Mouse (Mus musculus) CH12.LX (cell line): ENCODE data around the gene Tmco4. TPM values are rescaled to one million over a fixed set of nuclear protein-coding genes. Genes with fewer than 3 reads are reported as not detected.

ENCODE experiments used
- DNase-seq: peaks from one replicate; pipeline ENCODE4 v3.0.0-alpha.2; 2013; ENCODE audit errors: extremely low read depth
- H3K27ac ChIP-seq: 2 replicates; pipeline ENCODE4 v1.5.1; 2012; ENCODE audit warnings: low read depth, mild to moderate bottlenecking, control low read depth, moderate library complexity; ENCODE audit not compliant: insufficient read depth
- H3K27me3 ChIP-seq: replicated peaks from 2 replicates; pipeline ENCODE3; 2012; ENCODE audit warnings: inconsistent platforms
- H3K36me3 ChIP-seq, 2 experiments: replicated peaks in 1 of 2; 2 replicates each; pipeline versions ENCODE3 to v1.6.1; 2012; ENCODE audit warnings: inconsistent platforms in 1 of 2, low read length in 1 of 2, mild to moderate bottlenecking in 1 of 2, mixed read lengths in 1 of 2, moderate library complexity in 1 of 2; ENCODE audit not compliant: control insufficient read depth in 1 of 2, insufficient read depth in 1 of 2
- H3K4me1 ChIP-seq, 2 experiments: 2 replicates each; pipeline ENCODE4 v1.6.1; 2012; ENCODE audit warnings: inconsistent platforms in 1 of 2, moderate library complexity in 1 of 2; ENCODE audit not compliant: insufficient read depth in 2 of 2, control insufficient read depth in 1 of 2
- H3K4me2 ChIP-seq: 2 replicates; pipeline ENCODE4 v1.6.1; 2012; ENCODE audit warnings: low read depth, mild to moderate bottlenecking, control low read depth; ENCODE audit not compliant: poor library complexity, insufficient read depth, severe bottlenecking
- H3K4me3 ChIP-seq, 3 experiments: fragments of 150-350 bp in 1 of 3; sonication (generic) in 1 of 3; replicated peaks in 1 of 3; 2 replicates each; pipeline versions ENCODE3 to v1.5.1; 2011 to 2012; ENCODE audit warnings: low read depth in 2 of 3, low read length in 2 of 3, mild to moderate bottlenecking in 2 of 3, moderate library complexity in 2 of 3, control low read depth in 1 of 3, improper control_type of control experiment in 1 of 3, inconsistent platforms in 1 of 3, mixed read lengths in 1 of 3; ENCODE audit not compliant: poor library complexity in 1 of 3
- H3K79me2 ChIP-seq: replicated peaks from 2 replicates; pipeline ENCODE4 v1.6.1; 2012; ENCODE audit warnings: mild to moderate bottlenecking, moderate library complexity; ENCODE audit not compliant: control insufficient read depth, poor library complexity, insufficient read depth, severe bottlenecking; ENCODE audit errors: extremely low read depth
- H3K9ac ChIP-seq: 2 replicates; pipeline ENCODE4 v1.6.1; 2012; ENCODE audit warnings: low read depth, mild to moderate bottlenecking, control low read depth, moderate library complexity; ENCODE audit not compliant: insufficient read depth
- H3K9me3 ChIP-seq: replicated peaks from 2 replicates; pipeline ENCODE3; 2012; ENCODE audit warnings: low read length, inconsistent platforms, mixed read lengths
- CTCF ChIP-seq, 2 experiments: IDR thresholded peaks in 1 of 2; conservative IDR thresholded peaks in 1 of 2; 2 replicates each; pipeline ENCODE4 v1.5.1; 2011 to 2012; ENCODE audit warnings: low read depth in 2 of 2, low read length in 2 of 2, improper control_type of control experiment in 1 of 2, inconsistent platforms in 1 of 2, mild to moderate bottlenecking in 1 of 2, moderate library complexity in 1 of 2
- EP300 ChIP-seq: IDR thresholded peaks from 2 replicates; pipeline ENCODE4 v1.6.1; 2011; ENCODE audit warnings: low read length, improper control_type of control experiment
- ETS1 ChIP-seq: conservative IDR thresholded peaks from 2 replicates; pipeline ENCODE4 v1.6.1; 2012; ENCODE audit warnings: low read depth, mild to moderate bottlenecking, inconsistent platforms, low read length, improper control_type of control experiment, moderate library complexity
- HCFC1 ChIP-seq: IDR thresholded peaks from 2 replicates; pipeline ENCODE4 v1.6.1; 2012; ENCODE audit warnings: low read depth, mild to moderate bottlenecking, inconsistent platforms, low read length, improper control_type of control experiment
- IRF4 ChIP-seq: IDR thresholded peaks from 2 replicates; pipeline ENCODE4 v1.6.1; 2014; ENCODE audit warnings: low read depth, mild to moderate bottlenecking, inconsistent platforms, low read length, improper control_type of control experiment
- JUN ChIP-seq: IDR thresholded peaks from 2 replicates; pipeline ENCODE4 v1.6.1; 2011; ENCODE audit warnings: low read depth, mild to moderate bottlenecking, low read length, improper control_type of control experiment, moderate library complexity; ENCODE audit not compliant: insufficient read depth
- JUND ChIP-seq: conservative IDR thresholded peaks from 2 replicates; pipeline ENCODE4 v1.6.1; 2011; ENCODE audit warnings: low read depth, low read length, improper control_type of control experiment
- KAT2A ChIP-seq: IDR thresholded peaks from 2 replicates; pipeline ENCODE4 v1.6.1; 2012; ENCODE audit warnings: low read length, improper control_type of control experiment, inconsistent platforms; ENCODE audit not compliant: insufficient replicate concordance
- MAZ ChIP-seq: IDR thresholded peaks from 2 replicates; pipeline ENCODE4 v1.6.1; 2012; ENCODE audit warnings: low read depth, mild to moderate bottlenecking, inconsistent platforms, low read length, improper control_type of control experiment, moderate library complexity
- MEF2A ChIP-seq: IDR thresholded peaks from 2 replicates; pipeline ENCODE4 v1.6.1; 2014; ENCODE audit warnings: low read depth, mild to moderate bottlenecking, inconsistent platforms, low read length, improper control_type of control experiment, borderline replicate concordance
- NELFE ChIP-seq: IDR thresholded peaks from 2 replicates; pipeline ENCODE4 v1.6.1; 2011; ENCODE audit warnings: low read depth, low read length, improper control_type of control experiment
- PAX5 ChIP-seq: IDR thresholded peaks from 2 replicates; pipeline ENCODE4 v1.6.1; 2012; ENCODE audit warnings: low read length, inconsistent platforms, mixed read lengths
- POLR2A ChIP-seq: IDR thresholded peaks from 2 replicates; pipeline ENCODE4 v1.6.1; 2011; ENCODE audit warnings: low read depth, mild to moderate bottlenecking, improper control_type of control experiment, low read length
- POLR2AphosphoS2 ChIP-seq: IDR thresholded peaks from 2 replicates; pipeline ENCODE4 v1.6.1; 2011; ENCODE audit warnings: low read depth, low read length, improper control_type of control experiment
- RCOR1 ChIP-seq: conservative IDR thresholded peaks from 2 replicates; pipeline ENCODE4 v1.6.1; 2012; ENCODE audit warnings: low read depth, mild to moderate bottlenecking, inconsistent platforms, low read length, improper control_type of control experiment
- SIN3A ChIP-seq: IDR thresholded peaks from 2 replicates; pipeline ENCODE4 v1.6.1; 2012; ENCODE audit warnings: low read length, improper control_type of control experiment, inconsistent platforms
- SMC3 ChIP-seq: IDR thresholded peaks from 2 replicates; pipeline ENCODE4 v1.6.1; 2011; ENCODE audit warnings: low read depth, low read length, improper control_type of control experiment
- TBP ChIP-seq: conservative IDR thresholded peaks from 2 replicates; pipeline ENCODE4 v1.6.1; 2011; ENCODE audit warnings: low read depth, low read length, improper control_type of control experiment
- TCF12 ChIP-seq: IDR thresholded peaks from 2 replicates; pipeline ENCODE4 v1.6.1; 2014; ENCODE audit warnings: low read depth, mild to moderate bottlenecking, inconsistent platforms, low read length, improper control_type of control experiment
- UBTF ChIP-seq: IDR thresholded peaks from 2 replicates; pipeline ENCODE4 v1.6.1; 2012; ENCODE audit warnings: low read depth, mild to moderate bottlenecking, inconsistent platforms, low read length, improper control_type of control experiment, moderate library complexity
- USF2 ChIP-seq: conservative IDR thresholded peaks from 2 replicates; pipeline ENCODE4 v1.6.1; 2011; ENCODE audit warnings: low read depth, low read length, improper control_type of control experiment
- ZKSCAN1 ChIP-seq: IDR thresholded peaks from 2 replicates; pipeline ENCODE4 v1.6.1; 2012; ENCODE audit warnings: low read depth, inconsistent platforms, low read length, improper control_type of control experiment, borderline replicate concordance
- ZMIZ1 ChIP-seq: IDR thresholded peaks from 2 replicates; pipeline ENCODE4 v1.6.1; 2012; ENCODE audit warnings: low read depth, mild to moderate bottlenecking, inconsistent platforms, low read length, improper control_type of control experiment
- dilution Hi-C: fragments of 300-500 bp; cut with MboI; formaldehyde crosslinking; loops from 2 replicates; pipeline ENCODE4 v1.14.3; 2020; ENCODE audit warnings: low sequenced_read_pairs; ENCODE audit not compliant: extremely low pct_unique_long_range_greater_than_20kb, extremely low pct_ligation_motif_present
- in situ Hi-C: fragments of 300-500 bp; cut with MboI; formaldehyde crosslinking; loops from 3 replicates; pipeline ENCODE4 v1.14.3; 2019; ENCODE audit warnings: low sequenced_read_pairs, low pct_ligation_motif_present, low pct_unique_long_range_greater_than_20kb, mixed read lengths
- polyA plus RNA-seq: library from polyadenylated mRNA; unstranded; fragments of >175 nt; gene quantifications from 2 replicates; pipeline ENCODE4 v1.2.1, GENCODE M21; 2012; ENCODE audit warnings: low read depth; ENCODE audit not compliant: insufficient read length
- total RNA-seq, 2 experiments: library from RNA; depleted of rRNA; stranded (reverse); fragments of 300-350 nt in 1 of 2; fragments of >200 nt in 1 of 2; gene quantifications; 2 replicates each; pipeline ENCODE4 v1.2.3; 2012 to 2014

The Tmco4 gene
- total and polyA plus RNA-seq, 3 experiments: 20.3 to 22.2 (median 21.7) TPM

GRCm38 (mm10) chr4:138969736-138970135, 3.0 kb upstream of the Tmco4 start:
- Histone ChIP-seq H3K36me3 (no peaks in the 10 kb centered on the region), H3K27ac (no peak overlapping the region), H3K9ac (no peak overlapping the region), H3K4me2 (no peak overlapping the region), H3K27me3 (peaks cover 3% of the 10 kb centered on the region), H3K4me1 (peaks cover 8 to 19% of the 10 kb centered on the region in 2 experiments), H3K79me2 (no peaks in the 10 kb centered on the region), H3K9me3 (no peaks in the 10 kb centered on the region), H3K4me3 (no peak overlapping the region)
- in situ Hi-C loops (loop anchor here (5.0 kb wide), 2 partner anchors 32 to 108 kb away; partner anchors contain the start of gene Htr6), dilution Hi-C loops (no loop called here)
- no peak for DNase-seq
- TF ChIP-seq EP300 (no peak), NELFE (no peak), SIN3A (no peak), TBP (no peak), UBTF (no peak), MEF2A (no peak), TCF12 (no peak), IRF4 (no peak), PAX5 (no peak), SMC3 (no peak), POLR2A (no peak), JUND (no peak), RCOR1 (no peak), MAZ (no peak), JUN (no peak), KAT2A (no peak), HCFC1 (no peak), ETS1 (no peak)

GRCm38 (mm10) chr4:138971371-138971770, 1.3 kb upstream of the Tmco4 start:
- Histone ChIP-seq H3K4me2 (no peak overlapping the region), H3K4me3 (no peak overlapping the region), H3K27ac (no peak overlapping the region), H3K79me2 (no peaks in the 10 kb centered on the region), H3K4me1 (peaks cover 4 to 21% of the 10 kb centered on the region in 2 experiments), H3K9me3 (no peaks in the 10 kb centered on the region), H3K9ac (no peak overlapping the region), H3K36me3 (peaks cover 0 to 9% of the 10 kb centered on the region in 2 experiments), H3K27me3 (peaks cover 1% of the 10 kb centered on the region)
- dilution Hi-C loops (no loop called here), in situ Hi-C loops (loop anchor here (5.0 kb wide), 2 partner anchors 34 to 106 kb away; partner anchors contain the start of gene Htr6)
- TF ChIP-seq CTCF (conservative IDR thresholded peaks at IDR 0.05 in 1 of 2, IDR thresholded peaks at IDR 0.05 in 1 of 2; ENCODE audit: low read depth in 2 of 2, low read length in 2 of 2): no peak
- TF ChIP-seq POLR2AphosphoS2: no peak
- TF ChIP-seq TBP: no peak
- TF ChIP-seq ZMIZ1: no peak
- no peak for TF ChIP-seq SIN3A
- TF ChIP-seq USF2: no peak
- no peak for TF ChIP-seq UBTF
- no peak for TF ChIP-seq ZKSCAN1
- DNase-seq: no peak
